Mouse (Mus musculus): ENCODE data around the gene Vpreb3. TPM values are rescaled to one million over a fixed set of nuclear protein-coding genes. Genes with fewer than 3 reads are reported as not detected.

Vpreb3 gene
- polyA plus RNA-seq, 1 experiment from 2014 or later: 0.16 TPM

DNA sequence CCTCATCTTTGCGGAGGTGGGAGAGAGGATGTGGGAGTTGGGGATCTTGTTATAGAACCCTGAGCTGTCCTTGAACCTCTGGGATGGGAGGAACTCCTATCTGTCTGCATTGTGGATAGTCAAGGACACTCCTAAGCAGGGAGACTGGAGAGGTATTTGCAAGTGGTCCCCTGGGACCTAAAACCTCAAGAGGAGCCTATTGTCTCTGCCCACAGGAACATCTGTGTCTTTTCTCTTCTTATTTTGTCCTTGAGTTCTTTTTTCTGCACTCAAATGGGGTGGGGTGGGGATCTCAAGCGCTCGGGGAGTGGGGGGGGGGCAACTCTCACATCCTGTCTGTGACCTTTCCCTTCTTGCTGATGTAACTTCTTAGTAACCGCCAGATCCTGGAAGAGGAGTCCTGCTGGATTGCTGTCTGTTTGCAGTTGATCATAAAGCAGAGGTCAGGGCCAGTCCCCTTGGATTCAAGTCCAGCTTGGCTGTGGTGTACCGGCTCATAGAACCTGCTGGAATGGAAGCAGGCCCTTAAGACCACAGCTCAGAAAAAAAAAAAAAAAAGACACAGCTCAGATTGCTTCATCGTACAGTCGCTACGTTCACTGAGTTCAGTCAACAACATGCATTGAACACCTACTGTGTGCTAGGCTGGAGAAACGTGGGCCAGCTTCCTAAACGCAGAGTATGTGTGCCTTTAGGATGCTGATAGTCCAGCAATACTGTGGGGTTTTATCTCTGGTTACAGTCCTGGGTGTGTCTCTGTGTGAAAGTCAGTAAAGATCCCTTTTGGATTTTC, 4.8 kb upstream of the Vpreb3 start:
- H3K4me1 ChIP-seq (replicated peaks; ENCODE audit: control insufficient read depth, insufficient read depth): peaks cover 7% of the 10 kb centered on the region
- TF ChIP-seq CTCF (IDR thresholded peaks at IDR 0.05; ENCODE audit: low read depth) (no peak), EP300 (optimal IDR thresholded peaks at IDR 0.05) (no peak)
- H3K27me3 ChIP-seq (ENCODE audit: control insufficient read depth, insufficient read depth, low read length): no peaks in the 10 kb centered on the region
- H3K4me2 ChIP-seq (replicated peaks; ENCODE audit: low read depth): no peak overlapping the region
- no peak for ATAC-seq (ENCODE audit: low FRiP score, low TSS enrichment)
- H3K9ac ChIP-seq (ENCODE audit: low read length): no peak overlapping the region
- no peak overlapping the region for H3K27ac ChIP-seq (replicated peaks)
- 61% methylated on average over 10 of the region's 10 CpGs for WGBS
- DNase-seq (ENCODE audit: low spot score): no peak
- H3K36me3 ChIP-seq (ENCODE audit: control insufficient read depth, insufficient read depth, low read length): no peaks in the 10 kb centered on the region
- no peak overlapping the region for H3K4me3 ChIP-seq (ENCODE audit: low read depth, low read length)
- no peaks in the 10 kb centered on the region for H3K9me3 ChIP-seq (ENCODE audit: control insufficient read depth, low read length)

DNA sequence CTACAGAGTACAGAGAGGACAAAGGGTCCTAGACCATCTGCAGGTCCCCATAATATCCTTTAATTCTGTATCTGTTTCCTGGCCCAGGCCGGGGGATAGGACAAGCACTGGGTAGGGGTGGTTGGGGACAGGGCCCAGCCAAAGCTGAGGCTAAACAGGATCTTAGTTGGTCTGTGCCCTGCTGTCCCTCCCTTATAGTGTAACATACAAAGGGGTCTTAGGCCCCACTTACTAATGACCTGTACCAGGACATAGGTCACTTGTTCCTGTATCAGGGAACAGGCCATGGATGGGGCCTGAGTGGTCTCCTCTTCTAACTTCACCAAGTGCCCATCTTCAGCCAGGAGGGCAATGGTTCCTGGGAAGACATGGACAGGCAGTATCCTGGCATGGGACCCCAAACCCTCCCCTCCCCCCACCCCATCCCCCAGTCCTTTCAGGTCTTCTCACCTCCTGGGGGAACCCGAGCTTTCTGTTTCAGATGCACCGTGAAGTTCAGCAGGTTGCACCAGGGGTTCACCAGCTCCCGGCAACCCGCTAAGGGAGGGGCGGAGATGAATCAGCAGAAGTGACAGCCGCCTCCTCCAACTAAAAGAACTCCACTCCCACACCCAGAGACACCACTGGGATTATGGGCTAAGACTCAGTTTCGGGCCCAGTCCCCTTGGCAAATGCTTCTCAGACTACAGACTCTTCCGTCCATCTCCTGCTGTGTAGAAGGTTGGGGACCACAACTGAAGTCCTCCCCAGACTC, 3.2 kb upstream of the Vpreb3 start:
- no peak overlapping the region for H3K4me3 ChIP-seq (ENCODE audit: low read depth, low read length)
- WGBS: 64% methylated on average over 9 of the region's 9 CpGs
- H3K4me1 ChIP-seq (replicated peaks; ENCODE audit: control insufficient read depth, insufficient read depth): peaks cover 7% of the 10 kb centered on the region
- H3K9ac ChIP-seq (ENCODE audit: low read length): no peak overlapping the region
- no peak for TF ChIP-seq CTCF (IDR thresholded peaks at IDR 0.05; ENCODE audit: low read depth)
- TF ChIP-seq EP300 (optimal IDR thresholded peaks at IDR 0.05): no peak
- H3K27ac ChIP-seq (replicated peaks): no peak overlapping the region
- ATAC-seq (ENCODE audit: low FRiP score, low TSS enrichment): no peak
- no peak overlapping the region for H3K4me2 ChIP-seq (replicated peaks; ENCODE audit: low read depth)
- H3K9me3 ChIP-seq (ENCODE audit: control insufficient read depth, low read length): no peaks in the 10 kb centered on the region
- H3K36me3 ChIP-seq (ENCODE audit: control insufficient read depth, insufficient read depth, low read length): no peaks in the 10 kb centered on the region
- DNase-seq (ENCODE audit: low spot score): no peak
- H3K27me3 ChIP-seq (ENCODE audit: control insufficient read depth, insufficient read depth, low read length): no peaks in the 10 kb centered on the region

DNA sequence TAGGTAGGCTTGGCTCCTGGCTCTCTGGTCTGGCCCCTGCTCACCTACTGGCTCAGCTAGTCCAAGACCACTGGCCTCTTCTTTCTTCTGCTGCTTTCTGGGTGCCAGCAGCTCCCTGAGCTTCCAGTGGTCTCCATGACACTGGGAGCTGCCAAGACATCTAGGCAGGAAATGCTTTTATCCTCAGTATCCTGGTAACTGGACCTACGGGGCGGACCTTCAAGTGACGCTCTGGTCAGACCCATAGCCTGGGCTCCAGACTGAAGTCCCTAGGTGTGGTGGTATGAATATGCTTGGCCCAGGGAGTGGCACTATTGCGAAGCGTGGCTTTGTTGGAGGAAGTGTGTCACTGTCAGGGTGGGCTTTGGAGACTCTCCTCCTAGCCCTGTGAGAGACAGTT, 2.3 kb upstream of the Vpreb3 start, which contains the start of gene Gm867:
Gm867 (minus strand) TSS at position 153 of the 400 bp plus-strand sequence.
- Histone ChIP-seq H3K9me3 (ENCODE audit: control insufficient read depth, low read length) (no peaks in the 10 kb centered on the region), H3K4me2 (replicated peaks; ENCODE audit: low read depth) (no peak within 1 kb of the TSS), H3K4me3 (ENCODE audit: low read depth, low read length) (no peak within 1 kb of the TSS), H3K36me3 (ENCODE audit: control insufficient read depth, insufficient read depth, low read length) (no peaks in the 10 kb centered on the region), H3K27ac (replicated peaks) (no peak within 1 kb of the TSS), H3K9ac (ENCODE audit: low read length) (no peak within 1 kb of the TSS), H3K4me1 (replicated peaks; ENCODE audit: control insufficient read depth, insufficient read depth) (peaks cover 4% of the 10 kb centered on the region), H3K27me3 (ENCODE audit: control insufficient read depth, insufficient read depth, low read length) (no peaks in the 10 kb centered on the region)
- no peak for TF ChIP-seq EP300 (optimal IDR thresholded peaks at IDR 0.05)
- TF ChIP-seq CTCF (IDR thresholded peaks at IDR 0.05; ENCODE audit: low read depth): no peak
- DNase-seq (ENCODE audit: low spot score) (no peak), ATAC-seq (ENCODE audit: low FRiP score, low TSS enrichment) (no peak)
- 82% methylated on average over 5 of the region's 5 CpGs for WGBS

DNA sequence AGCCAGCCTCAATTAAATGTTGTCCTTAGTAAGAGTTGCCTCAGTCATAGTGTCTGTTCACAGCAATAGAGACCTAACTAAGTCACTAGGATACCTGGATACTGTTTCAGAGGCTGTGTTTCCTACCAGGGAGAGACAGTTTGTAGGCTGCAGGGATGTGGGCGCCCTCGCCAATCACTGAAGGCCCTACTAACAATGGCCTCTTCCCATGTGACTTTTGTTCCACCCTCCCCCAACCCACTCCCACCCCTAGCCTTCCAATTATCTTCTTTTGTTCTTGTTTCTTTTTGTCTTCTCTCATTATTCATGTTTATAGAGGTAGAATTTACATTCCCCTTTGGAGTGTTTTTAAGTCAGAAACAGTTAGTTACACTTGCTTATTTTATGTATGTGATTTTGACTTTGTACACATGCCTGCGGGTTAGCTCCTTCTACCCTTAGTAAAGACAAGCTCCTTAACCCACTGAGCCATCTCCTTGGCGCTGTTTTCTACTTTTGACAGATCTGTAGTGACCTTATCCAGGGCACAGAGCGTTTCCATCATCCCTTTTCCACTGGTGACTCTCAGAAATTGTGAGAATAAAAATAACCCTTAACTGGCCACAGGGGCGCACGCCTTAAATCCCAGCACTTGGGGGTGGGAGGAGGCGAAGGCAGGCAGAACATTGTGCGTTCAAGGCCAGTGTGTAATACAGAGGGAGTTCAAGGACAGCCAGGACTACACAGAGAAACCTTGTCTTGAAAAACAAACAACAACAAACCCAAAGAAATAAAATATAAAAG, 1.6 kb upstream of the Vpreb3 start:
- no peaks in the 10 kb centered on the region for H3K27me3 ChIP-seq (ENCODE audit: control insufficient read depth, insufficient read depth, low read length)
- H3K4me2 ChIP-seq (replicated peaks; ENCODE audit: low read depth): no peak overlapping the region
- H3K9me3 ChIP-seq (ENCODE audit: control insufficient read depth, low read length): no peaks in the 10 kb centered on the region
- ATAC-seq (ENCODE audit: low FRiP score, low TSS enrichment) (no peak), DNase-seq (ENCODE audit: low spot score) (no peak)
- H3K9ac ChIP-seq (ENCODE audit: low read length): no peak overlapping the region
- TF ChIP-seq EP300 (optimal IDR thresholded peaks at IDR 0.05) (no peak), CTCF (IDR thresholded peaks at IDR 0.05; ENCODE audit: low read depth) (no peak)
- 75% methylated on average over 9 of the region's 9 CpGs for WGBS
- H3K36me3 ChIP-seq (ENCODE audit: control insufficient read depth, insufficient read depth, low read length): no peaks in the 10 kb centered on the region
- no peak overlapping the region for H3K27ac ChIP-seq (replicated peaks)
- no peak overlapping the region for H3K4me3 ChIP-seq (ENCODE audit: low read depth, low read length)
- H3K4me1 ChIP-seq (replicated peaks; ENCODE audit: control insufficient read depth, insufficient read depth): peaks cover 4% of the 10 kb centered on the region; the same call in 1 of the 2 replicates

DNA sequence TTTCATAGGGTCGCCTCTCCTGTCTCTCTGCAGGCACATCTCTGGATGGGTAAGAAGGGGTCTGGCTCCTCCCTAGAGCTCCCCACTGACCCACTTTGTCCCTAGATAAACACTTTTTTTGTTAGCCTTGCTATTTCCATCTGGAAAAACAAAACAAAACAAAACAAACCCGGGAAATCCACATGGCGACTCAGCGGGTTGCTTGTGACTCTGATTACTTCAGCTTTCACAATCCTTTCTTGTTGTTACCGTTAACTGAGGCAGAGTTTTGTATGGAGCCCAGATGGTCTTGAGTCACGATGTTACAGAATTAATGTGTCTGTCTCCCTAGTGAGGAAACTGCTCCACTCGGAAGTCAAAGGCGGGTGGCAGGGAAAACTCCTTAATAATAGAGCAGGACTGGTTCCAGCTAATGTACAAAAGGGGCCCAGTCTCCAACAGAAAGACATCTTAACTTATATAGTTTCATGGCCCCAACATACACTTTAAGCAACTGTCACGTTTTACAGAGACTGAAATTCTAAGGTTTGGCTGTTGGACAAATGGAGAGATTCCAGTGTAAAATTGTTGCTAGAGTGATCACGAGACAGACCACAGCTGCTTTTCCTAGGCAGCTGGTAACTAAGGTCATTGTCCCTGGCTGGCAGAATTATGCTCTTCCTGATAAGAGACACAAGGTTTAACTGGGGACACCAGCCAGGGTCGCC, 1.4 kb downstream of the Vpreb3 start:
- no peaks in the 10 kb centered on the region for H3K36me3 ChIP-seq (ENCODE audit: control insufficient read depth, insufficient read depth, low read length)
- H3K9me3 ChIP-seq (ENCODE audit: control insufficient read depth, low read length): no peaks in the 10 kb centered on the region
- ATAC-seq (ENCODE audit: low FRiP score, low TSS enrichment): no peak; the same call in 1 of the 2 replicates
- no peaks in the 10 kb centered on the region for H3K27me3 ChIP-seq (ENCODE audit: control insufficient read depth, insufficient read depth, low read length)
- TF ChIP-seq CTCF (IDR thresholded peaks at IDR 0.05; ENCODE audit: low read depth) (no peak), EP300 (optimal IDR thresholded peaks at IDR 0.05) (no peak)
- no peak overlapping the region for H3K9ac ChIP-seq (ENCODE audit: low read length)
- H3K4me3 ChIP-seq (ENCODE audit: low read depth, low read length): no peak overlapping the region
- no peak overlapping the region for H3K4me2 ChIP-seq (replicated peaks; ENCODE audit: low read depth)
- DNase-seq (ENCODE audit: low spot score): no peak
- H3K27ac ChIP-seq (replicated peaks): 0 out of 2 replicates have a peak overlapping the region, but pooled peaks have one; percentile 8
- WGBS: 28% methylated on average over 11 of the region's 11 CpGs
- H3K4me1 ChIP-seq (replicated peaks; ENCODE audit: control insufficient read depth, insufficient read depth): no peaks in the 10 kb centered on the region

All from stomach, postnatal 0 days (tissue).